Mouse (Mus musculus) thymus, adult 2 months (tissue): ENCODE measurements at regions not wholly inside any gene's neighbourhood (a gene's known extent, or its start where the extent isn't known, plus 50 kb on each side); places are given as distances from the start of the nearest gene placed in this dataset.

Experiments
- CTCF ChIP-seq: fragments of 200-500 bp; IDR thresholded peaks from 2 replicates; pipeline ENCODE4 v1.5.1; 2012; ENCODE audit warnings: mild to moderate bottlenecking, control low read depth, low read length, moderate library complexity, borderline replicate concordance; ENCODE audit not compliant: control insufficient read depth, poor library complexity, insufficient read depth; ENCODE audit errors: extremely low read depth
- POLR2A ChIP-seq: fragments of 200-500 bp; IDR thresholded peaks from 2 replicates; pipeline ENCODE4 v1.6.1; 2012; ENCODE audit warnings: mild to moderate bottlenecking, low read length, control low read depth, moderate library complexity; ENCODE audit not compliant: control insufficient read depth, poor library complexity, insufficient read depth; ENCODE audit errors: extremely low read depth

- TF ChIP-seq POLR2A (no peak), CTCF (no peak)
These were observed 391.1 kb upstream of the Id4 start for GRCm38 (mm10) chr13:47869670-47870532.
